Mouse (Mus musculus) stomach, postnatal 0 days (tissue): Measurements from ENCODE around the gene Pld3. TPM values are rescaled to one million over a fixed set of nuclear protein-coding genes. Genes with fewer than 3 reads are reported as not detected.

ENCODE experiments used
- ATAC-seq: fragments of 200-750 bp; cut with Nextera tagmentation; 2 replicates; pipeline ENCODE4 v1.8.0; 2017; ENCODE audit not compliant: low FRiP score, low TSS enrichment
- DNase-seq: peaks from one replicate; pipeline ENCODE4 v3.0.0-alpha.2; 2016; ENCODE audit warnings: low spot score
- H3K27ac ChIP-seq: fragments of 300-500 bp; sonication (generic); replicated peaks from 2 replicates; pipeline ENCODE4 v1.5.1; 2014; ENCODE audit warnings: mild to moderate bottlenecking, control low read depth
- H3K27me3 ChIP-seq: fragments of 300-500 bp; sonication (generic); 2 replicates; pipeline ENCODE4 v1.6.1; 2014; ENCODE audit warnings: low read length; ENCODE audit not compliant: control insufficient read depth, insufficient read depth
- H3K36me3 ChIP-seq: fragments of 300-500 bp; sonication (generic); 2 replicates; pipeline ENCODE4 v1.6.1; 2014; ENCODE audit warnings: low read length, mixed read lengths; ENCODE audit not compliant: control insufficient read depth, insufficient read depth
- H3K4me1 ChIP-seq: fragments of 300-500 bp; sonication (generic); replicated peaks from 2 replicates; pipeline ENCODE4 v1.6.1; 2014; ENCODE audit warnings: antibody characterized with exemption; ENCODE audit not compliant: control insufficient read depth, insufficient read depth
- H3K4me2 ChIP-seq: fragments of 300-500 bp; sonication (generic); replicated peaks from 2 replicates; pipeline ENCODE4 v1.6.1; 2014; ENCODE audit warnings: low read depth, mild to moderate bottlenecking, control low read depth, moderate library complexity
- H3K4me3 ChIP-seq: fragments of 300-500 bp; sonication (generic); 2 replicates; pipeline ENCODE4 v1.5.1; 2014; ENCODE audit warnings: low read depth, low read length, control low read depth
- H3K9ac ChIP-seq: fragments of 300-500 bp; sonication (generic); 2 replicates; pipeline ENCODE4 v1.6.1; 2014; ENCODE audit warnings: mild to moderate bottlenecking, low read length, control low read depth, mixed read lengths
- H3K9me3 ChIP-seq: fragments of 300-500 bp; sonication (generic); 2 replicates; pipeline ENCODE4 v1.6.1; 2016; ENCODE audit warnings: low read length; ENCODE audit not compliant: control insufficient read depth
- CTCF ChIP-seq: IDR thresholded peaks from 2 replicates; pipeline ENCODE4 v1.5.1; 2016; ENCODE audit warnings: antibody characterized with exemption, low read depth, mild to moderate bottlenecking, moderate library complexity
- EP300 ChIP-seq: optimal IDR thresholded peaks from 2 replicates; pipeline ENCODE3; 2016; ENCODE audit warnings: antibody characterized with exemption
- WGBS: fragments of 180-500 bp; shearing (Covaris S2); extraction: QIAGEN DNeasy Blood & Tissue Kit; methylation state at CpG from one replicate; pipeline ENCODE4 v1.1.7; 2014; 5-methylcytosine and 5-hydroxymethylcytosine counted together
- polyA plus RNA-seq: library from polyadenylated mRNA; unstranded; fragments of >200 nt; fragmentation: Nextera tagmentation; extraction: Ambion mirVana; gene quantifications from 2 replicates; pipeline ENCODE4 v1.2.1, GENCODE M21; 2015

The Pld3 gene
- polyA plus RNA-seq: 117 and 128 TPM in 2 replicates

DNA sequence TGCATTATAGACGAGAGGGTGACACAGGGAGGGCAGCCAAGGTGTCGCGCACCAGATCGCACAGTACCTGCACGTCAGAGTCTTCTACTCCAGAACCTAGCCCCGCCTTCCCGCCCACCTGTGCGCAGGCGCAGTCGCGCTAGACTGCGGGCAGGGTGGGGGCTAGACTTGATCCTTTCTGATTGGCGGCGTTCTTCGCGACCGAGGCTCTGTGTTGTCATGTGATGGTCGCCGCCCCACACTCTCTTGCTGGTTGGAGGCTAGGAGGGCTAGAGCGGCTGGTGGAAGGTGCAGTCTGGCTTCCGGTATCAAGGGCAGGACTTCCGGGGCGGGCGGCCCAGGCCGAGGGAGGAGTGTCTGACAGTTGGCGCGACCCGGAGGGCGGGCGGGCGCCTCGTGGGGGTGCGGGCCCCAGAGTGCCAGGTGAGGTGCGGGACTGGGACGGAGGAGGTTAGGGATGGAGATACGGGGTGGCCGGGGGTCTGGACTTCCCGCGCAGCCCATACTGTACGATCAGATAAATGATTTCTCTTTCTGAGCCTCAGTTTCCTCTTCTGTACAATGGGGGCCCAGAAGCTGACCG, at the start of gene Pld3, which contains the start of gene 2310022A10Rik:
TSS of gene Pld3 (minus strand) at position 288 of the 583 bp plus-strand sequence.
TSS of gene 2310022A10Rik (plus strand) at position 303 of the 583 bp plus-strand sequence.
- no peaks in the 10 kb centered on the region for H3K9me3 ChIP-seq
- peak within 1 kb of the TSS; percentile 56 for H3K27ac ChIP-seq
- no peaks in the 10 kb centered on the region for H3K36me3 ChIP-seq
- peak; percentile 100 for ATAC-seq
- 1% methylated on average over 37 of the region's 41 CpGs for WGBS
- peak within 1 kb of the TSS; percentile 65 for H3K4me2 ChIP-seq
- peak within 1 kb of the TSS; percentile 57 for H3K4me3 ChIP-seq
- DNase-seq: peak; percentile 99
- H3K27me3 ChIP-seq: no peaks in the 10 kb centered on the region
- TF ChIP-seq CTCF (no peak), EP300 (no peak)
- peak within 1 kb of the TSS; percentile 71 for H3K9ac ChIP-seq
- H3K4me1 ChIP-seq: no peaks in the 10 kb centered on the region

DNA sequence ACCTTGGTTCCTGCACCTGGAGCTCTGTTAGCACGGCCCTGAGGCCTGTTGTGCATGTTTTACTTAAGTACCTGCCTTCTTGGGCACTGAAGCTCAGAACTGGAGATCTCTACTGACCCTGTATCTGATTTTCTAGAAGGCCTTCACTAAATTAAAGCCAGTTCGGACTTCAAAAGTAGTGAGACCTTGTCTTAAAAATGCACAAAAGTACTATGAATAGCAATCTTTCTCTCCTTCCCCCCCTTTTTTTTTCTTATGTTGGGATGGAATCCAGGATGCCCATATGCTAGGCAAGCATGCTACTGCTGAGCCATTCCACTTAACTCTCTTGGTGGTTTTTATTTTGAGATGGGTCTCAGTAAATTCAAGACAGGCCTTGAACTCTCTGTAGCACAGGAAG, 49.1 kb upstream of the Pld3 start:
- 73% methylated on average over 2 of the region's 2 CpGs for WGBS
- DNase-seq (no peak), ATAC-seq (no peak)
- Histone ChIP-seq H3K4me1 (peaks cover 5% of the 10 kb centered on the region), H3K4me3 (no peak overlapping the region), H3K4me2 (no peak overlapping the region), H3K36me3 (no peaks in the 10 kb centered on the region; the same call in 1 of the 2 replicates), H3K27me3 (no peaks in the 10 kb centered on the region), H3K27ac (no peak overlapping the region), H3K9me3 (no peaks in the 10 kb centered on the region), H3K9ac (no peak overlapping the region)
- no peak for TF ChIP-seq CTCF
- TF ChIP-seq EP300: no peak

DNA sequence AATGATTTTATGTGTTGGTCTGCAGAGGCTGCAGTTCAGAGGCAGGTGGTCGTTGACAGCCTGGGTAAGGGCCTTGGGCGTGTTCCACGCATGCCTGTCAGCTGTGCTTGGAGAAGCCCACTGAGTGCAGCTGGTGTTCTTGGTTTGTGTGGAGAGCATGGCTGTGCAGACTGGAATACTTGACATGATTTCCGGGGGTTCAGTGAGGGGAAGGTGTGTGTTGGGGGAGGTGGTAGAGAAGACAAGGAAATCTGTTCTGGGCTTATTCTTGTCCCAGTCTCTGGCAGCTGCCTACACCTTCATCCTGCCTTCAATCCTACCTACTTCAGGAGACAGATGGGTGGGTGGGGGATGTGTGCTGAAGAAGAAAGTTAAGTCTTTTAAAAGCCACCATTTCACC, 48.6 kb upstream of the Pld3 start:
- TF ChIP-seq CTCF: no peak
- no peak for TF ChIP-seq EP300
- peaks cover 5% of the 10 kb centered on the region for H3K4me1 ChIP-seq

GRCm38 (mm10) chr7:27598053-27598452, 45.0 kb upstream of the Pld3 start:
- H3K9ac ChIP-seq: peak overlapping the region; percentile 35; the same call in 1 of the 2 replicates
- H3K36me3 ChIP-seq: no peaks in the 10 kb centered on the region
- H3K27ac ChIP-seq: peak overlapping the region; percentile 35; the same call in 1 of the 2 replicates
- peaks cover 9% of the 10 kb centered on the region; the same call in 1 of the 2 replicates for H3K4me1 ChIP-seq
- ATAC-seq (no peak), DNase-seq (no peak)
- H3K9me3 ChIP-seq: no peaks in the 10 kb centered on the region
- no peak overlapping the region for H3K4me3 ChIP-seq
- WGBS: 58% methylated on average over 7 of the region's 7 CpGs
- no peaks in the 10 kb centered on the region for H3K27me3 ChIP-seq
- peak overlapping the region; percentile 40; the same call in 1 of the 2 replicates for H3K4me2 ChIP-seq
- TF ChIP-seq EP300 (no peak), CTCF (no peak)

More for the DNA sequence above, 48.6 kb upstream of the Pld3 start:
- no peak overlapping the region for H3K9ac ChIP-seq
- H3K36me3 ChIP-seq: no peaks in the 10 kb centered on the region; the same call in 1 of the 2 replicates
- no peaks in the 10 kb centered on the region for H3K27me3 ChIP-seq
- no peak overlapping the region for H3K27ac ChIP-seq
- no peak for DNase-seq
- no peak for ATAC-seq
- no peaks in the 10 kb centered on the region for H3K9me3 ChIP-seq
- 53% methylated on average over 4 of the region's 4 CpGs for WGBS
- no peak overlapping the region for H3K4me3 ChIP-seq
- H3K4me2 ChIP-seq: no peak overlapping the region

- 26% methylated on average over 10 of the region's 10 CpGs for WGBS
- Histone ChIP-seq H3K36me3 (no peaks in the 10 kb centered on the region), H3K27me3 (no peaks in the 10 kb centered on the region), H3K4me3 (peak overlapping the region; percentile 14), H3K9me3 (no peaks in the 10 kb centered on the region), H3K27ac (peak overlapping the region; percentile 86), H3K9ac (peak overlapping the region; percentile 52), H3K4me2 (peak overlapping the region; percentile 40), H3K4me1 (0 out of 2 replicates have a peak, but pooled peaks cover 9% of the 10 kb centered on the region)
- peak; percentile 62 for DNase-seq
- TF ChIP-seq EP300 (no peak), CTCF (no peak)
- peak; percentile 38; the same call in 1 of the 2 replicates for ATAC-seq
Observed at GRCm38 (mm10) chr7:27596586-27597503, 43.8 kb upstream of the Pld3 start.
